Mouse (Mus musculus): ENCODE data around the gene Pea15a.

DNA sequence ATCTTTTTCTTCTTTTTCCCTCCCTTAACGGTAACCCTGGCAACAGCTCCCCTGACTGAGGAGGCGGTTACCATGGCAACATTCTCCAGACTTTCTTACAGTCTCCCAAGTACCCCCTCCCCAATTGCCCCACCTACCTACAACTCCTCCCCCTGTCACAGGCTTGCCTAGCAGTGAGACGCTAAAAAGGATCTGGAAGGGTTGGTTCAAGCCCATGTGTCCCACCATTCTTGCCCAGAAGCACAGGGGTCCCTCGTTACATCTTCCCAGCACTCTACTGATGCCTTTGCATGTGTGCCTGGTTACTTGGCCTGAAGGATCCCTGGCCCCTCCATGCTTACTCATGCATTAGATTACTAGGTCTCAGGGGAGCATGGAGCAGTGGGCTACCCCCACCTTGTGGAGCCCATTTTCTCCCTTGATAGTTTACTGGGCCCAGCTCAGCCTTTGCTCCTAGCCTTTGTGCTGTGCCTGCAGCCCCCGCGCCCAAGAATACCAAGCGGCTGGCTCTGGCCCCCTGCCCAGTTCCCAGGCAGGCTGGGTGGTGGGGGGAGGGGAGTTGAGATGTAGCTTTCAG lies 5.6 kb downstream of the Pea15a start:
- TF ChIP-seq CTCF (IDR thresholded peaks at IDR 0.05; ENCODE audit: borderline replicate concordance, control insufficient read depth, extremely low read depth, insufficient read depth, low read length, poor library complexity) (no peak), POLR2A (IDR thresholded peaks at IDR 0.05; ENCODE audit: control insufficient read depth, extremely low read depth, insufficient read depth, low read length, poor library complexity) (no peak)
